Mouse (Mus musculus) ovary, postnatal 36 days (tissue): ENCODE data around the gene Tfb2m.

Experiments used
- DNase-seq: peaks from one replicate; pipeline ENCODE4 v3.0.0; 2022; ENCODE audit warnings: low spot score, mixed read lengths

The Tfb2m gene

GRCm38 (mm10) chr1:179545768-179546550, at the start of gene Tfb2m, which contains the start of gene Cnst:
Tfb2m (minus strand) TSS chr1:179546267.
Cnst (plus strand) TSS chr1:179546370.
- DNase-seq: peak; percentile 99

GRCm38 (mm10) chr1:179592972-179593371, 46.9 kb upstream of the Tfb2m start:
- no peak for DNase-seq

GRCm38 (mm10) chr1:179592143-179592542, 46.1 kb upstream of the Tfb2m start:
- no peak for DNase-seq

- no peak for DNase-seq
Measured at GRCm38 (mm10) chr1:179591639-179592038, 45.6 kb upstream of the Tfb2m start.

- DNase-seq: no peak
Measured at GRCm38 (mm10) chr1:179588230-179588629, 42.2 kb upstream of the Tfb2m start.

GRCm38 (mm10) chr1:179586430-179587095, 40.5 kb upstream of the Tfb2m start:
- DNase-seq: no peak

GRCm38 (mm10) chr1:179585646-179586045, 39.6 kb upstream of the Tfb2m start:
- no peak for DNase-seq

- DNase-seq: no peak
Measured at GRCm38 (mm10) chr1:179584220-179584619, 38.2 kb upstream of the Tfb2m start.

GRCm38 (mm10) chr1:179583090-179583489, 37.0 kb upstream of the Tfb2m start:
- no peak for DNase-seq

- DNase-seq: no peak
Measured at GRCm38 (mm10) chr1:179582021-179582433, 36.0 kb upstream of the Tfb2m start.

- DNase-seq: no peak
Measured at GRCm38 (mm10) chr1:179581422-179581821, 35.4 kb upstream of the Tfb2m start.

GRCm38 (mm10) chr1:179580200-179580599, 34.1 kb upstream of the Tfb2m start:
- no peak for DNase-seq

- DNase-seq: no peak
Measured at GRCm38 (mm10) chr1:179578625-179579024, 32.6 kb upstream of the Tfb2m start.

GRCm38 (mm10) chr1:179573650-179574206, 27.7 kb upstream of the Tfb2m start:
- DNase-seq: no peak

GRCm38 (mm10) chr1:179571686-179572085, 25.6 kb upstream of the Tfb2m start:
- no peak for DNase-seq

GRCm38 (mm10) chr1:179570482-179570881, 24.4 kb upstream of the Tfb2m start:
- no peak for DNase-seq

- no peak for DNase-seq
Measured at GRCm38 (mm10) chr1:179568690-179569398, 22.8 kb upstream of the Tfb2m start.

- no peak for DNase-seq
Measured at GRCm38 (mm10) chr1:179567558-179567957, 21.5 kb upstream of the Tfb2m start.

GRCm38 (mm10) chr1:179563926-179564325, 17.9 kb upstream of the Tfb2m start:
- DNase-seq: no peak

GRCm38 (mm10) chr1:179563211-179563610, 17.1 kb upstream of the Tfb2m start:
- DNase-seq: no peak

- DNase-seq: no peak
Measured at GRCm38 (mm10) chr1:179560845-179561430, 14.9 kb upstream of the Tfb2m start.
